Mouse (Mus musculus): ENCODE measurements around the gene Kcp.

The Kcp gene

GRCm38 (mm10) chr6:29467583-29468354, 40.0 kb downstream of the Kcp start, which contains the start of gene Atp6v1f:
Gene Atp6v1f, plus strand, starts transcription at chr6:29467718.
- DNase-seq (ENCODE audit: low read depth in 2 of 2, low spot score in 2 of 2), result peak; percentile 84 to 91

- no peak for DNase-seq (ENCODE audit: low read depth in 2 of 2, low spot score in 2 of 2)
Observed at GRCm38 (mm10) chr6:29463388-29463787, 44.4 kb downstream of the Kcp start.

DNA sequence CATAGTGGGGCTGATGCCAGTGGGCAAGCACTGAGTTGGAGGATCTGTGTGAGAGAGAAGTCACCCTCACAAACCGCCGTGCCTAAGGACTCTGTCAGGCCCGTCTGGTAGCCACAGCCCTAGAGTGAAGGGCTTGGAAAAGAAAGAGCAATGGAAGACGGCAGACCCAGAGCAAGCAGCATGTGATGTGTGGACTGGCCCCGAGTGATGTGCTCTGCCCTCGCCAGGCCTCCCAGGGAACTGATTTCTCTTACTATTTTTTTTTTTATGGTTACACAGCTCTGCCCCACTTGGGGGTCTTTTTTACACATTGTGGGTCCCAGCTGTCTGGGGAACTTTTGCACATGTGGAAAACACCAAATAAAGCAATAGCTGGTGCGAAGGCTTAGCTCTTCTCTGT, 46.2 kb downstream of the Kcp start:
- no peak for DNase-seq (ENCODE audit: low read depth in 2 of 2, low spot score in 2 of 2)

- DNase-seq (ENCODE audit: low read depth in 2 of 2, low spot score in 2 of 2), result no peak
Observed at GRCm38 (mm10) chr6:29450667-29451066, 57.1 kb downstream of the Kcp start.

DNA sequence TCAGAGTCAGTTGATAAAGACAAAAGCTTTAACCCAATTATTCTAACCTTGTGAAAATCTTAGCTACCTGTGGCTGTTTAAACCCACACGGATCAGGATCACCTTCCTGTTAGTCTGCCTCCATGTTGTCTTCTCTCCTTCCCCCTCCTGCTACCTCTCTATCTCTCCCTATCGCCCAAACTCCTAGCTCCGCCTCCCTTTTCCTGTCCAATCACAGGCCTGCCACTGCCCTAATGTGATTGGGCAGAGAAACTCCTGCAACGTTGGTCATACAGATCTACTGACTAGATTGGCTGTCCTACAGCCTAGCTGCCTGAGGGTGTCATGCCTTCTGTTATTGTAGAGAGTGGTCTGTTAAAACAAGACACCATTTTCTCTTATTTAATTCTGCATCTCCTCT, 57.9 kb downstream of the Kcp start:
- DNase-seq (ENCODE audit: low read depth in 2 of 2, low spot score in 2 of 2), result no peak

DNA sequence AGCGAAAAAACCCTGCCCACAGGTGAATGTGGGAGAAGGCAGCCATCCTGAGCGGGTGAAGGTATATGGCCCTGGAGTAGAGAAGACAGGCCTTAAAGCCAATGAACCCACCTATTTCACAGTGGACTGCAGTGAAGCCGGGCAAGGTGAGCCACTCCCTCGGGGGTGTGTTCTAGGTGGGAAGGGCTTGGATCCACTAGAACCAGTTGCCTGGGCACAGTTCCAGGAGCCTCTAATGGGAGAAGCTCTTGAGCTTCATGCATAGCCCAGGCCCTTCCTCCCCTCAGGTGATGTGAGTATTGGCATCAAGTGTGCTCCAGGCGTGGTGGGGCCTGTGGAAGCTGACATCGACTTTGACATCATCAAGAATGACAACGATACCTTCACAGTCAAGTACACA, 62.4 kb downstream of the Kcp start:
- no peak for DNase-seq (ENCODE audit: low read depth in 2 of 2, low spot score in 2 of 2)

- peak in 1 of 2 experiments; percentile 28 for DNase-seq (ENCODE audit: low read depth in 2 of 2, low spot score in 2 of 2)
Observed at GRCm38 (mm10) chr6:29444773-29445172, 63.0 kb downstream of the Kcp start.

- no peak for DNase-seq (ENCODE audit: low read depth in 2 of 2, low spot score in 2 of 2)
Observed at GRCm38 (mm10) chr6:29439789-29440188, 68.0 kb downstream of the Kcp start.

DNA sequence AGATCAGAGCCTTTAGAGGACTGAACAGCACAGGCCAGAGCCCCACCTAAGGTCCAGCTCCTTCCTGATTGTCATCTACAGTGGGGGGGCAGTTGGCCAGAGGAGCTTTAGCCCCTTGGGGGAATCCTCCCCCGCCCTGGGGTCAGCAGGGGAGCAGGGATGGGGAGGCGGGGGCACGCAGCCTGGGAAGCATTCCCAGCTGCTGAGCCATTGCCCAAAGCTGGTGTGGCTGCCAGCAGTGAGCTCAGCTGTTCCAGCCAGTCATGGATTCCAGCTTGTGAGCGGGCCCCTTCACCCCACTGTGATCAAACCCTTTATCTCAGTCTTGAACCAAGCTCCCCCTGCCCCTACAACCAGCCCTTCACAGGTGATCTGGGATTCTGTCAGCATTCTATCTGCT, 68.5 kb downstream of the Kcp start:
- DNase-seq (ENCODE audit: low read depth in 2 of 2, low spot score in 2 of 2), result no peak

DNA sequence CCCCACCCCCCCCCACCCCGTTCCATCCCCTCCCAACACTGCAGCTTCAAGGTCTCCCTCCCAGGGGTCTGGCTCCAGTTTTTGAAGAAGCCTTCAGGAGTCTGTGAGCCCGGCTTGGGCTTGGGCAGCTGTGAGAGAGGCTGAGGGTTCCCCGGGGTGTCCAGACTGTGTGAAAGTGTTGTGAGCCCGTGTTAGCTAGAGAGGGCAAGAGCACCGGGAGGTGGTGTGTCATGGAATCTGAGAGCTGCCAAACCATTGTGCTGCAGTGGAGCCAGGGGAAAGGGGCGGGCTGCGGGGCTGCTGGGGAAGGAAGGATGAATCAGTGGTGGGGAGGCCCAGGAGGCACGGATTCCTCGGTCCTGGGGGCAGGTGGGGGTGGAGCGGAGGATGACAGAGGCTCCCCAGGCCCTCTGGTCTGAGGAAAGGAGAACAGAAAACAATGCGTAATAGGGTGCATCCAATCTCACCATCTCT, 71.3 kb downstream of the Kcp start:
- DNase-seq (ENCODE audit: low read depth in 2 of 2, low spot score in 2 of 2), result no peak

DNA sequence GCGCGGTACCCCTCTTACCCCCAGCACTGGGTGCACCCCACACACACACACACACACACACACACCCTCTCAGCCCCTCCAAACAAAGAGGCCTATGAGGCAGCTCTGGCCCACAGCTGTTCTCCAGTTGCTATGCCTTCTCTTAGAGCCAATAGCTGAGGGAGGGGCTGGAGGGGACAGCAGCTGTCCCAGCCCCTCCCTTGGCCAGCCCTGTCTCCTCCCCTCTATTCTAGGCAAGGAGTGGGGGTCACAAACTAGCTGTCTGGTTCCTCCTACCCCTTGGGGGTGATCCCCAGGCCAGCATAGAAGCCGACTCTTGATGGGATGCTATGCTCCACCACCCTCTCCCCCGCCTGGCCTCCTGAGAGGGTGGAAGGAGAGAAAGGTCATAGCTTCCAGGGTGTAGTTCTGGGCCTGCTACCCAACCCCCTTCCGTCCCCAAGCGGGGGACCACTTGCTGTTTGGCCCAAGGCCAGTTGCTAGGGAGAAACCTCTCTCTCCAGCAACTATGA, 71.8 kb downstream of the Kcp start:
- DNase-seq (ENCODE audit: low read depth in 2 of 2, low spot score in 2 of 2), result no peak

DNA sequence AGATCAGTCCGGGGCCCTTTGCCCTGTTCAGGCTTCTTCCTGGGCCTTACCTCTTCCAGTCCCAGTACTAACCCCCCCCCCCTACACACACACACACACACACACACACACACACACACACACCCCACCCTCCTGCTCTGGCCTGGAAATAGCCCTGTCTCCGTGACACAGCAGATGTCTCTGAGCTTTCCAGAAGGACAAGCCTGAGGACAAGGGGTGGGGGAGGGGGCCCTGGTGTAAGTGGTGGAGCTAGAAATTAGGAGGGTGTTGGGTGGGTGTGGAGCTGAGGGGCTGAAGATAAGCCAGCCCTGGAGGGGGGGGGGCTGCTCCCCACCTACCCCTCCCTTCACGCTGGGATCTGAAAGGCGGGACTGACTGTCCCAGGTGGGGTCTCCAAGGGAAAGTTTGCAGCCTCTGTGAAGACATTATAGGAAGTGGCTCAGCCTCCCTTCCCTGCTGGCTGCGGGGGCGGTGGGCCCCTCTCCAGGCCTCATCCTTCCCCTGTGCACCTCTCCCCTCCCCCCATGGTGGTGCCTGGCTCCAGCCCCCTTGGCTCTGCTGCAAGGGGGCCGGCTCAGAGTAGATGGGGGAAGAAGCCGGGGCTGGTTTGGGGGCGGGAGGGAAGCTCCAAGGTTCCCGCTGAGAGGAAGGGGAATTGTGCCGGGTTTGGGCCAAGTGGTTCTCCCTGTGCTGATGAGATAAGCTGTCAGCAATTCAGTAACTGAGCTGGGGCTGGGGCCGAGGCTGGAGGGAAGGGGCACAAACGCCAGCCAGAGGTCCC, 72.7 kb downstream of the Kcp start:
- DNase-seq (ENCODE audit: low read depth in 2 of 2, low spot score in 2 of 2), result no peak

DNA sequence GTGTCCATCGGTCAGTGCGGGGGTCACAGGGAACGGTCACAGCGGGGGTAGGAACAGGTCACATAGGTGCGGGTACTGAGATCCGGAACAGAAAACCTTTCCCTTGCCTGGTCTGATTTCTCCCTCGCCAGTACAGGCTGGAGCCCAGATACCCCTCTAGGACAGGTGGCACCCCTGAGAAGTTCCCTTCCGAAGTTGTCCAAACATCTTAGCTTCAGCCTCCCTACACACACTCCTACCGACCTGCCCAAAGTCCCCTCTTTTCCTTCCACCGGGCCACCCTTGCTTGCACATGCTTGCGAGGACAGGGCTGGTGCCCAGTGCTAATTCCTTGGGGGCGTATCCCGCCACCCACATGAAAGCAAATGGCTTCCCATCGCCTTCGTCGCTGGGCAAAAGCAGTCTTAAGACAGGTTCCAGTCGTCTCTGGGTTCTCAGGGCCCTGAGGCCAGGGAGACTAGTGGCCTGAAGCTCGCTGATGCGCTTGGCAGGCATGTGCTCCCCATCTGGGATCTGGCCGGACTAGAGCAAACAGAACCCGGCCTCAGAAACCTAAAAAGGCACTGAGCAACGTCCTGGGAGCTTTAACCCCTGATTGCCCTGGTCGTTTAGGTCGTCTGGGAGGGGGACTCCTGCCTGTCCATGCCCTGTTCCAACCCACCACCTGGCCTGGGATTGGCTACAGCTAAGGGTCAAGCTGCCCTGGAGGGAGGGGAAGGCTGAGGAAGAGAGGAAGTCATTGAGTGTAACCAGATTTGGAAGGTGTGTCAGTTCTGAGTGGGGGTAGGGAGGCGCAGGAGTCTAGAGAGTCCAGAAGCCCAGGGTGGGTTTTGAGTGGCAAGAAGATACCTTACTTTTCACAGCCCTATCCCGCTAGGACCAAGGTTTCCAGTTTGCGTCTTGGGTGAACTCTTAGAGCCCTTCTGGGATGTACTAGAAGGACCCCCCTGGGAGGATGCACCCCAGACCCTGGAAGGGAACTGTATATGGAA, 73.7 kb downstream of the Kcp start:
- DNase-seq (ENCODE audit: low read depth in 2 of 2, low spot score in 2 of 2), result no peak

GRCm38 (mm10) chr6:29433038-29433803, 74.5 kb downstream of the Kcp start, which contains the start of gene Flnc:
Gene Flnc, plus strand, starts transcription at chr6:29433256.
- DNase-seq (ENCODE audit: low read depth in 2 of 2, low spot score in 2 of 2), result peak in 1 of 2 experiments; percentile 8

- DNase-seq (ENCODE audit: low read depth in 2 of 2, low spot score in 2 of 2), result no peak
Observed at GRCm38 (mm10) chr6:29432676-29433037, 75.1 kb downstream of the Kcp start.

- DNase-seq (ENCODE audit: low read depth in 2 of 2, low spot score in 2 of 2), result no peak
Observed at GRCm38 (mm10) chr6:29432156-29432555, 75.6 kb downstream of the Kcp start.

DNA sequence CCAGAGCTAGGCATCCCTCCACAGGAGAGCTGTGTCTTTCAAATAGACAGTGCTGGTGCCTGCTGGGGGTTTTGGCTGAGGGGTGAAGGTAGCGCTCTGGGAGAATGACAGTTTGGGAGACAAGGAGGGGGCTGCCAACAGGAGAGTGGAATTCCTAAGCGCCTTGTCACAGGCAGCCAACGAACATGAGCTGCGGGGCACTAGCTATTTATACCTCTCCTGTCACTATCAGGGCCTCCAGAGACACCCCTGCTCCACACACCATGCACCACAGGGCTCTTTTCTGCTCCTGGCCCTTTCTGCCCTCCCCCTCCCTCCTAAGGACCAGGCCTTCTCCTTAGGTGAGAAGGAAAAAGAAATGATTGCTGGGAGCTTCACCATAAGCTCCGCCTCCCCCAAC, 76.3 kb downstream of the Kcp start:
- DNase-seq (ENCODE audit: low read depth in 2 of 2, low spot score in 2 of 2), result no peak

GRCm38 (mm10) chr6:29430681-29431420, 76.9 kb downstream of the Kcp start:
- no peak for DNase-seq (ENCODE audit: low read depth in 2 of 2, low spot score in 2 of 2)

DNA sequence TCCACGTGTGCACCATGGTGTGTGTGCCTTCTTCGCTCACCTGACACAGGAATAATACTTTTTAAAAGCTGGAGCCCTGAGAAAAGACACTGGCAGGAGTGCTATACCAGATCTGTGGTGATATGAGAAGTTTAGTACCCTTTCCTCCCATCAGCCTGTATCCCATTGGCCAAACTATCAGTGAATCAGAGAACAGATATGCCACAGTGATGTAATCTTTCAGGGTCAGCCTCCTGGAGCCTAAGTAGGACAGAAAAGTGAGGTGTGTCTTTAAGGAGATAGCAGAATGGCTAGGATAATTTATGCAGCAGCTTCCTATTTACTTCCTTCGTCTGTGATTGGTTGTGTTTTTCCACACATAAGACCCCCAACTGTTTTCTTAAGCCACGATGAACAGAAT, 79.6 kb downstream of the Kcp start:
- no peak for DNase-seq (ENCODE audit: low read depth in 2 of 2, low spot score in 2 of 2)

Data from CD8-positive naive resting alpha-beta T cell, adult 2 months (primary cell).